Comparison of ENCODE assay signal across 10 mouse cellular contexts in genomic region chr7:48930399-48930798, GRCm38 (mm10). TPM values are rescaled to one million over a fixed set of nuclear protein-coding genes. Genes with fewer than 3 reads are reported as not detected.
DNase-seq lines count a peak whose midpoint lies in the region; ATAC-seq lines count a peak whose summit lies in the region.
"Had no signal": no experiment of that assay in that cellular context is flagged by ENCODE, and none has a peak within 500 bp of the region (broad histone marks: within the 10 kb centered on the region; RNA-seq: fewer than 3 reads in every experiment).

No protein-coding gene starts in this region.

- 30% methylated on average over 5 of the region's 5 CpGs for WGBS in midbrain, embryonic 11.5 days
- WGBS in midbrain, embryonic 15.5 days, result 22% methylated on average over 5 of the region's 5 CpGs
- 72% methylated on average over 5 of the region's 5 CpGs for WGBS in embryonic facial prominence, embryonic 10.5 days

- peaks cover 2% of the 10 kb centered on the region for H3K27me3 ChIP-seq in midbrain, embryonic 11.5 days (ENCODE audit: control insufficient read depth, insufficient read depth, low read length)
- no peaks in the 10 kb centered on the region for H3K27me3 ChIP-seq in midbrain, embryonic 15.5 days (replicated peaks)
- peaks cover 35% of the 10 kb centered on the region for H3K27me3 ChIP-seq in embryonic facial prominence, embryonic 10.5 days (replicated peaks; ENCODE audit: low read depth, poor library complexity, severe bottlenecking)
- H3K27me3 ChIP-seq: neural tube, embryonic 12.5 days had no signal

- H3K4me1 ChIP-seq in midbrain, embryonic 11.5 days (ENCODE audit: control insufficient read depth, insufficient read depth, low read length), result peaks cover 8% of the 10 kb centered on the region; the same call in 1 of the 2 replicates
- H3K4me1 ChIP-seq in midbrain, embryonic 15.5 days, result peaks cover 3% of the 10 kb centered on the region; the same call in 1 of the 2 replicates
- peaks cover 11% of the 10 kb centered on the region for H3K4me1 ChIP-seq in embryonic facial prominence, embryonic 10.5 days
- H3K4me1 ChIP-seq: neural tube, embryonic 12.5 days had no signal

- H3K9ac ChIP-seq in midbrain, embryonic 11.5 days (ENCODE audit: low read length), result no peak overlapping the region
- H3K9ac ChIP-seq in midbrain, embryonic 15.5 days, result no peak overlapping the region
- H3K9ac ChIP-seq: neural tube, embryonic 12.5 days had no signal

- H3K27ac ChIP-seq in midbrain, embryonic 11.5 days (ENCODE audit: low read depth, low read length), result no peak overlapping the region
- H3K27ac ChIP-seq in midbrain, embryonic 15.5 days, result no peak overlapping the region
- H3K27ac ChIP-seq in embryonic facial prominence, embryonic 10.5 days (replicated peaks), result no peak overlapping the region
- H3K27ac ChIP-seq: neural tube, embryonic 12.5 days had no signal

- H3K4me2 ChIP-seq in midbrain, embryonic 11.5 days, result no peak overlapping the region
- no peak overlapping the region for H3K4me2 ChIP-seq in midbrain, embryonic 15.5 days
- H3K4me2 ChIP-seq: neural tube, embryonic 12.5 days had no signal

- no peaks in the 10 kb centered on the region for H3K36me3 ChIP-seq in midbrain, embryonic 11.5 days (ENCODE audit: control insufficient read depth, insufficient read depth, low read length)
- H3K36me3 ChIP-seq in midbrain, embryonic 15.5 days (replicated peaks), result no peaks in the 10 kb centered on the region
- no peaks in the 10 kb centered on the region for H3K36me3 ChIP-seq in embryonic facial prominence, embryonic 10.5 days (replicated peaks)
- H3K36me3 ChIP-seq: neural tube, embryonic 12.5 days had no signal

- H3K9me3 ChIP-seq in midbrain, embryonic 11.5 days (ENCODE audit: control insufficient read depth, low read length), result no peaks in the 10 kb centered on the region
- H3K9me3 ChIP-seq in midbrain, embryonic 15.5 days, result no peaks in the 10 kb centered on the region
- no peaks in the 10 kb centered on the region for H3K9me3 ChIP-seq in embryonic facial prominence, embryonic 10.5 days
- H3K9me3 ChIP-seq: neural tube, embryonic 12.5 days had no signal

- peak; percentile 43; the same call in 1 of the 2 replicates for ATAC-seq in midbrain, embryonic 11.5 days (ENCODE audit: low FRiP score)
- no peak for ATAC-seq in midbrain, embryonic 15.5 days (replicated peaks)

- H3K4me3 ChIP-seq in midbrain, embryonic 11.5 days (ENCODE audit: low read depth, low read length), result no peak overlapping the region
- H3K4me3 ChIP-seq in midbrain, embryonic 15.5 days, result no peak overlapping the region
- H3K4me3 ChIP-seq in embryonic facial prominence, embryonic 10.5 days, result no peak overlapping the region
- H3K4me3 ChIP-seq: neural tube, embryonic 12.5 days had no signal

- peak; percentile 29 for DNase-seq in adrenal gland, adult 2 months
- DNase-seq in adrenal gland, adult (ENCODE audit: inconsistent age in 2 of 2, low spot score in 1 of 2), result no peak
- DNase-seq in midbrain, embryonic 11.5 days (ENCODE audit: low spot score, missing footprints), result no peak
- peak; percentile 66 to 74 for DNase-seq in kidney, adult 8-10 months
- peak; percentile 76 to 78 for DNase-seq in right cerebral cortex, postnatal 10 days (ENCODE audit: low spot score in 2 of 2)
- no peak for DNase-seq in embryonic facial prominence, embryonic 10.5 days (ENCODE audit: low spot score)
- no peak for DNase-seq in spleen, postnatal 10 days (ENCODE audit: low spot score in 2 of 2)
- DNase-seq: gastrocnemius, postnatal 25 days had no signal

RNA-seq across cellular contexts. Expression of gene Nav2, which starts 21.9 kb away (rescaled TPM):
- 1 to 10 TPM; 6.4 to 6.9 TPM for total RNA-seq in adrenal gland, adult 2 months (2021)
- 3.3 and 4.8 TPM in 2 replicates for polyA plus RNA-seq in adrenal gland, adult 2 months (2012; rRNA removed)
- 15.9 and 17.4 TPM in 2 replicates for polyA plus RNA-seq in midbrain, embryonic 11.5 days (2014; fragmentation: Nextera tagmentation; extraction: Ambion mirVana)
- polyA plus RNA-seq in midbrain, embryonic 15.5 days (2015; fragmentation: Nextera tagmentation; extraction: Ambion mirVana), result 22.8 and 26.2 TPM in 2 replicates
- polyA plus RNA-seq in embryonic facial prominence, embryonic 10.5 days (2016; fragmentation: Nextera tagmentation; extraction: Ambion mirVana), result 11.5 and 13.2 TPM in 2 replicates

RNA-seq across cellular contexts. Expression of gene E2f8, which starts 49.0 kb away (rescaled TPM):
- total RNA-seq in adrenal gland, adult 2 months (2021), result 1 to 10 TPM in 1 of 2 experiments, under 1 TPM in 1; 0.55 to 1.2 TPM
- 0.51 and 0.66 TPM in 2 replicates for polyA plus RNA-seq in adrenal gland, adult 2 months (2012; rRNA removed)
- 14.5 and 15.5 TPM in 2 replicates for polyA plus RNA-seq in midbrain, embryonic 11.5 days (2014; fragmentation: Nextera tagmentation; extraction: Ambion mirVana)
- polyA plus RNA-seq in midbrain, embryonic 15.5 days (2015; fragmentation: Nextera tagmentation; extraction: Ambion mirVana), result 2.3 and 2.5 TPM in 2 replicates
- 15.7 and 16.8 TPM in 2 replicates for polyA plus RNA-seq in embryonic facial prominence, embryonic 10.5 days (2016; fragmentation: Nextera tagmentation; extraction: Ambion mirVana)

Comparison
In these comparisons a context has a peak if more than half of its experiments do, and no peak if none do; other contexts are left out.
1. DNase-seq: peak in adrenal gland, adult 2 months (single experiment), kidney, adult 8-10 months (2 of 2) and right cerebral cortex, postnatal 10 days (2 of 2); none in adrenal gland, adult (0 of 2), midbrain, embryonic 11.5 days (single experiment), embryonic facial prominence, embryonic 10.5 days (single experiment) and spleen, postnatal 10 days (0 of 2).